Mouse (Mus musculus) heart, postnatal 25 days (tissue): ENCODE data around the gene Sox8. TPM values are rescaled to one million over a fixed set of nuclear protein-coding genes. Genes with fewer than 3 reads are reported as not detected.

Experiments used
- total RNA-seq, 2 experiments: library from RNA; stranded (reverse); gene quantifications; 2 replicates each; pipeline ENCODE4 v1.2.3; 2021

Gene Sox8
- total RNA-seq, 2 experiments from 2014 or later, result 0.25 to 0.75 TPM

Other genes with a start within 250 kb of the Sox8 start
- gene Tpsab1, start 225.1 kb downstream of the Sox8 start, total RNA-seq, result under 1 TPM; 0.47 to 0.84 TPM
- gene Tpsb2, start 204.4 kb downstream of the Sox8 start, total RNA-seq, result 1 to 10 TPM; 1.6 to 2.2 TPM
- not detected for gene Tpsg1, start 201.4 kb downstream of the Sox8 start, total RNA-seq
- 1 to 10 TPM; 6.9 to 7.3 TPM for gene Cacna1h, start 136.9 kb downstream of the Sox8 start, total RNA-seq
- gene Tekt4, start 116.1 kb downstream of the Sox8 start, total RNA-seq, result not detected
- not detected for gene Sstr5, start 73.4 kb downstream of the Sox8 start, total RNA-seq
- 10 to 100 TPM; 31.7 to 34.3 TPM for gene Lmf1, start 8.4 kb upstream of the Sox8 start, total RNA-seq
- gene Gng13, start 146.5 kb upstream of the Sox8 start, total RNA-seq, result under 1 TPM in 1 of 2 experiments, not detected in 1; 0.70 TPM
- gene Chtf18, start 156.7 kb upstream of the Sox8 start, total RNA-seq, result 1 to 10 TPM; 1.6 to 1.9 TPM
- gene Rpusd1, start 157.0 kb upstream of the Sox8 start, total RNA-seq, result 1 to 10 TPM; 5.3 to 5.6 TPM
- gene Mslnl, start 165.4 kb upstream of the Sox8 start, total RNA-seq, result not detected
- gene Msln, start 183.7 kb upstream of the Sox8 start, total RNA-seq, result 10 to 100 TPM; 21.2 to 28.5 TPM
- gene Narfl, start 203.1 kb upstream of the Sox8 start, total RNA-seq, result 10 to 100 TPM; 44.8 to 48.2 TPM
- gene Haghl, start 215.0 kb upstream of the Sox8 start, total RNA-seq, result 1 to 10 TPM; 5.5 to 9.1 TPM
- not detected for gene Ccdc78, start 215.9 kb upstream of the Sox8 start, total RNA-seq
- gene Fam173a, start 222.2 kb upstream of the Sox8 start, total RNA-seq, result 10 to 100 TPM; 35.4 to 36.0 TPM
- under 1 TPM in 1 of 2 experiments, not detected in 1; 0.53 TPM for gene AC134908.4, start 225.0 kb upstream of the Sox8 start, total RNA-seq
- gene Metrn, start 226.4 kb upstream of the Sox8 start, total RNA-seq, result 10 to 100 TPM; 74.4 to 75.1 TPM
- 1 to 10 TPM; 1.2 to 1.3 TPM for gene Fbxl16, start 238.4 kb upstream of the Sox8 start, total RNA-seq